Mouse (Mus musculus) erythroblast, embryonic 14.5 days (primary cell): ENCODE measurements around the gene Gjb6.

Experiments
- GATA1 ChIP-seq: IDR thresholded peaks from 2 replicates; pipeline ENCODE4 v1.6.1; 2012; ENCODE audit warnings: low read length, inconsistent platforms, mixed read lengths
- TAL1 ChIP-seq: IDR thresholded peaks from 3 replicates; pipeline ENCODE4 v1.6.1; 2012; ENCODE audit warnings: low read length, inconsistent platforms, mixed read lengths

- TF ChIP-seq GATA1 (no peak), TAL1 (no peak)
Measured at GRCm38 (mm10) chr14:57115823-57116544, 17.4 kb downstream of the Gjb6 start, which contains the start of gene Gm4491.
